Mouse (Mus musculus) T-helper 17 cell (primary cell): ENCODE results near the gene Sord.
"Not testable (repeated sequence)": the region's sequence is repeated elsewhere in the genome, so short reads cannot be mapped to it uniquely, and the experiment has no call there.

Experiments
- in situ Hi-C, 2 experiments: fragments of 300-600 bp; cut with MboI, MseI; formaldehyde crosslinking; loops; 1 replicate in 1 of 2; 2 replicates in 1 of 2; pipeline ENCODE4 v1.15.1; 2025; ENCODE audit warnings: high pct_unique_total_duplicates in 2 of 2

Sord gene

DNA sequence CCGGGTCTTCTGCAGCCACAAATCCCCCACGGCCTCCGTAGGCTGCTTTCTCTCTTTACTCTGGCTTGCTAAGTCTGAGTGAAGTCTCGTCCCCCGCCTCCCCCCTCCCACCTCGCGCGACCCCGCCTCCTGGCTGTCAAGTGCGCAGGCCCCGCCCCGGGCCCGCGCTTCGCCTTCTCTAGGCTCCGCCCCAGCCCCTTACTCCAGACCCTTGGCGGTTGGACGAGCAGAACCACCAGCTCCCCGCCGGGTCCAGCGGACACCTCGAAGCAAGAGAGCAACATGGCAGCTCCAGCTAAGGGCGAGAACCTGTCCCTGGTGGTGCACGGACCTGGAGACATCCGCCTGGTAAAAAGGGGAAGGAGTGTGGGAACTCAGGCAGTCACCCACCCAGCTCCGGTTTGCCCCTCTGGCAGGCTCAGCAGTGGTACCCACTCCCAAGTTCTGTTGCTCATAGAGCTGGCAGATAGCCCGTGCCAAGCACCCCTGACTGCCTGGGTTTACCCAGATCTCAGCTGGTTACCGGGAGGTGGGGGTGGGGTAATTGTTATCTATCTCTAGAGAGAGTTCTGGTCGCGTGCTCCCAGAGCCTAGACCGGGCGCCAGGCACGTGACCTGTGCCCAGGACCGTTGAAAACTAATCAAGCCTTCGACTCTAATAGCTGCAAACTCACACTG, at the start of gene Sord:
Sord (plus strand) TSS at position 139 of the 678 bp plus-strand sequence.
- in situ Hi-C loops, result no loop called here

DNA sequence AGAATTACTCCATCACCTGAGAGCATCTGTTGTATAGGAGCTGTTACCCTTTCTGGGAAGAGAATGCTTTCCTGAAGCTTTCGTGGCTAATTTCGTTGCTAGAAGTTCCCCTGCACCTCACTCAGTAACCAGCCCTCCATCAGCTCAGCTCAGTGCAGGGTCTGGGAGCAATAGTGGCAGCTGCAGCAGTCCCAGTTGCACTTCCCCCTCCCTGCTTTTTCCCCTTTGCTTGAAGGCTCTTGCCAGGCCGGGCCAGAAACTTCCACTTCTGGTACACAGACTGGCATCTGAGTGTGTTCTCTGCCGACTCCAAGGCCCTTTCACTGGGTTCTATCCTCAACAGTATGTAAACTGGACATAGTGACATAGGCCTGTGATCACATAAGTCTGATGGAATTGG, 49.5 kb upstream of the Sord start:
- in situ Hi-C loops, result no loop called here

DNA sequence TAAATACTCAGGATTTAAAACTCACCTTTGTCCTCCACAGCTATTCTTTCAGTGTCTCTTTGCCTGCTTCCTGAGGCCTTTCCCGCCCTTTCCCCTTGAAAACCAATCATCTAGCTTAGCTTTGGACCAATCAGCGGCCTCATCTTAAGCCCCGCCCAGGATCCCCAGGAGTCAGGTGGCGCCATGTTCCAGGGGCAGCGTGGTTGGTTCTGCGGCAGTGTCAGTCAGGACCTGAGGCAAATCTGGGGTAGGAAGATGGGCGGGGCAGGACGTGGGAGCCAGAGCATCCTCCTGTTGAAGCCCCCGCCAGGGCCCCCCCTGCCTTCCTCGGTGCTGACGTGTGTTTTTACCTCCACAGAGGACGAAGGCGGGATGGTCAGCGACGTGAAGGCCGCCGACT, 48.4 kb upstream of the Sord start, which contains the start of the genes Patl2 and Terb2:
Patl2 (minus strand) TSS at position 84 of the 400 bp plus-strand sequence.
Terb2 (plus strand) TSS at position 167 of the 400 bp plus-strand sequence.
- in situ Hi-C loops, result no loop called here

DNA sequence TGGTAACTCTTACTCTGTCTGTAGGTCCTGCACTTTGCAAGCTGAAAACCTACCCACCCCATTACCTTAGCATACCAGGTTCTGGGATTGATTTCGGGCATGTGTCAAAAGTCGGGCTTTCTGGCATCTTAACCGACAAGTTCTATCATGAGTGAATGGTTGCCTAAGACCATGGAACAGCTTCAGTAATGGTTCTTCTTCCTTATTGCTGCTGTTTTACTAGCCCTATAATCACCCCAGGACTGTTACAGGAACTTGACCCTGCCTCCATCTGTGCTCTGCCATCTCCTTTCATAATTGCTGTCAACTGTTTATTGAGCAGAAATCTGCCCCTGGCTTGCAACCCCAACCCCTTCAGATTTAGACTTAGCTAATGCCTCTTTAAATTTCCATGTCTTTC, 47.8 kb upstream of the Sord start:
- in situ Hi-C loops, result no loop called here

DNA sequence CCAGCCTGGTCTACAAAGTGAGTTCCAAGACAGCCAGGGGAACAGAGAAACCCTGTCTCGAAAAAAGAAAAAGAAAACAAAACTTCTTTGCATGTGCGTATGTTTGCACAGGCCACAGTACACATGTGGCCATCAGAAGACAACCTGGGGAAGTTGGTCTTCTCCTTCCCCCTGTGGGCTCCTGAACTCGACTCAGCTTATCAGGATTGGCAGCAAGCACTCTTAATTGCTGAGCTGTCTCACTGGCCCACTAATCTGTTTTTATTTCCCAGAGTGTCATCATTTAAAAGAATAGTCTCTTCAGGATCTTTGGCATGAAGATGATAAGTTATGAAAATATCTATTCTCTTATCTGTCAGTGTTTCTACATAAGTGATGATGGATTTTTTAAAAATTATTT, 42.7 kb upstream of the Sord start:
- in situ Hi-C loops, result no loop called here

DNA sequence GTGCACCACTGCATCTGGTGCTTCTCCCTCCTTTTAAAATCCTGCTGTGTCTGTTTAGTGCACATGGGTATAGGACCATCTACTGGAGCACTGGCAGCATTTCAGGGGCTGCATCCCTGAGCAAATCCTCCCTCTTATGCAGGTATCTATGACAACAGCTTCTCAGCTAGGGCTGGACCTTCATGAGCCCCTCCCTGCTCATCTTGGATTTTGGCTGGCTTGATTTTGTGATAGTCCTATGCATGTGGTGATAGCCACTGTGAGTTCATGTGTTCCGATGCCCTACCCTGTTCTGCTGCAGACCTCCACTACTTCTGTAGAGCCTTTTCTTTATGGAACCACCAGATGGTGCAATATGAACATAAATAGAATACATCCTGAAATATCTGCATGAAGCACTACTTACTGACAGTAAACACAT, 40.0 kb upstream of the Sord start:
- in situ Hi-C loops, result no loop called here

DNA sequence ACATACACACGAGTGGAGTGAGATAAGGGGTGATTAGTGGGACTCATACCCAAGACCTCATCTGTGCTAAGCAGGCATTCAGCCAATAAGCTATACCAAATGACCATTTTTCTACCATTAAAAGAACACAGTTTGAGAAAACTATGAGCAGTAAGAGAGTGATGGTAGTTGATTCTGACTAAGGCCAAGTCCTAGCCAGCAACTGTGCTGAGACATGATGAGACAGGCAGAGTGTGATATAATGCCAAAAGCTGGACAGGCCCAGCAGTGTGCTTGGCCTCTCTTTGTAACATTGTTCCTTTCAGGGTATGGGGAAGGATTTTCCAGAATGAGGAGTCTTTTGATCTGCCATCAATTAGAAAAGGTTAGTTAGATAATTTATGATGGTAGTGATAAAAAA, 33.0 kb upstream of the Sord start:
- in situ Hi-C loops, result no loop called here

DNA sequence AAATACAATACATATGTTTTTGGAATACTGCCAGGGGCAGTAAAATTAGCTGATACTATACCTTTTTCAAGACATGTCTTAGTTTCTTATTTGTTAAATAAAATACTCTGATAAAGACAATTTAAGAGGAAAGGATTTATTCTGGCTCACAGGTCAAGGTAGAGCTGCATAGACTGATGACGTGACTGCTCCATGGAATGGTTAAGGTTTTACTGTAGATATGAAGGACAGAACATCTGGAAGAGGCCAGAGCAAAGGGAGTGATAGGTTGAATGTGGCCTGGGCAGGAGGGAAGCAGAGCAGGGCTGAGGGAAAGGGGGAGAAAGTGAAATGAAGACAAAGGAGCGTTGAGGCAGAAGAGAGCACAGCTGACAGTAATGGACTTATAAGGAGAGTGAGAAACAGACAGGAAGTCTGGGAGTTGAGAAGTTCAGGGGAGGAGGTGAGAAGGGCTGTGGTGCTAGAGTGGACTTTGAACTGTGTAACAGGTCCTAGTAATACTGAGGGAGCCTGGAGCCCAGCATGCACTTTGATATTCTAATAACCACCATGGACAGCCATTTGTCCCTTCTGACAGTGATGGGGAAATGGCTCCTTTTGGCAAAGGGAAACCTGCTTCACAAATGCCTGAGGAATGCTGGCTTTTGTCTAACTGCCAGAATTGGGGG, 28.0 kb upstream of the Sord start:
- in situ Hi-C loops, result no loop called here

DNA sequence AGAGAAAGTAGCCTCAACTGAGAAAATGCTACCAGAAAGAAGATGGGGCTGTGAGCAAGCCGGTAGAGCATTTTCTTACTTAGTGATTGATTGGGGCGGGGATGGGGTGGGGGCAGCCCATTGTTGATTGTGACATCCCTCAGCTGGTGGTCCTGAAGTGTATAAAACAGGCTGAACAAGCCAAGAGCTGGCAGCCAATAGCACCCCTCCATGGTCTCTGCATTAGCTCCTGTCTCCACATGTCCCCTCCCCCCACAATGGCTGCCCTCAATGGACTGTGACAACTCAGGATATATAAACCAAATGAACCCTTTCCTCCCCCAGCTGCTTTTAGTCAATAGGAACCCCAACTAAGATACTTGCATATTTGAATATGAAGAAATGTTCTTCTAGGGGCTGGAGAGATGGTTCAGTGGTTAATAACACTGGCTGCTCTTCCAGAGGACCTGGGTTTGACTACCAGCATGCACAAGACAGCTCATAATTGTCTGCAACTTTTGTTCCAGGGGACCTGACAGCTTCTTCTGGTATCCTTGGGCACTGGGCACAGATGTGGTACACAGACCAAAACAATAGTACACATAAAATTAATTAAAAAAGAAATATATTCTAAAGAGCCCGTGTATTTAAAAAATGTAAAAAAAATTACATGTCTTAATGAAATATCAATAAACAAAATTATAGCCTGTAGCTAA, 23.9 kb upstream of the Sord start:
- in situ Hi-C loops, result loop anchor here in 1 of 2 experiments (5.0 kb wide), 1 partner anchor 37 kb away; no protein-coding TSS in a partner anchor

DNA sequence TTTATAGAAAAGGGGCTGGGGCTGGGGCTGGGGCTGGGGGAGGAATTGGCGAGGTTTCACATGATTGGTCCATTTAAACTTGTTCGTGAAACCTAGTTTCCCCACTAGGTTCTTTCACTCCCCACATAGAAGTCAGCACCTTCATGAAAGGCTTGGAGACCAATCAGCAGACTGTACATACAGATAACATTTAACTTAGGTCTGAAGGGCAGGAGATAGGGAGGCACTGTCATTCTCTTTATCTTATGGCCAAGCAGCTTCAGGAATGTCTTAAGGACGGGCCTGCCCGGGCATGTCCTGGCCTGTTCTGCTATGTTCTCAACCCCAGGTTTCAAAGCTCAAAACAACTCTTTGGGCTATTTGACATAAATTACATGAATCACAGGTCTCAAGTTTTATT, 17.5 kb upstream of the Sord start:
- in situ Hi-C loops, result not testable (repeated sequence)

DNA sequence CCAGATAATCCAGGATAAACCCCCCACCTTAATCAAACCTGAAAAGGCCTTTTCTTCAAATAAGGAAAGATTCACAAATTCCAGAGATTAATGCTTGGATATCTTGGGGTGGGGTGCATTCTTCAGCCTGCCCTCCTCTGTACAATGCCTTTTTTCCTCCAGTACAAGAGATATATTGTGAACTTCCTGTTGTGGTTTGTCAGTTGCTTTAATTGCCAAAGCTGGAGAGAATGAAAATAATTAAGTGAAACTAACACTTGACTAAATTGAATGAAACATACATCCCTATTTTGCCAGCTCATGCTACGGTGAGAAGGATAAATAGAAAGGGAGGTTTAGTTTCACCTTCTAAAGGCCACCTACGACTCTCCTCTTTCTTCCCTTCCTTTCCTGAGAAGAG, 16.3 kb upstream of the Sord start:
- in situ Hi-C loops, result no loop called here

DNA sequence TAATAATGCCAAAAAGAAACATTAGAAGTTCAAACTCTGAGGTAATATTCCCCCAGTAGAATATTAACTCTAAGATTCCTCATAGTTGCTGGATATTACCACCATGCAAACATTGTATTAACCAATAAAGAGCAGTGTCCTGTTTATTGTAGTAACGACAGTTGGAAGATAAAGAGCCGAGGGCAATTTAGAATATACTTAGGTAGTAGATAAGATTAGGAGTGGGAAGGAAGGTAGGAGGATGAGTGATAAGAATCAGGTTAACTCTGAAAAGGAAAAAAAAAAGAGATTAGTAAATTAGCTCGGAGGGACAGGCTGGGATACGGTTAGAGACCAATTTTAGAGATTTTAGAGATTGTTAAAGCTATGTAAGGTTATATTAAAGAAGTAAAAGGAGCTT, 13.2 kb upstream of the Sord start:
- in situ Hi-C loops, result no loop called here

DNA sequence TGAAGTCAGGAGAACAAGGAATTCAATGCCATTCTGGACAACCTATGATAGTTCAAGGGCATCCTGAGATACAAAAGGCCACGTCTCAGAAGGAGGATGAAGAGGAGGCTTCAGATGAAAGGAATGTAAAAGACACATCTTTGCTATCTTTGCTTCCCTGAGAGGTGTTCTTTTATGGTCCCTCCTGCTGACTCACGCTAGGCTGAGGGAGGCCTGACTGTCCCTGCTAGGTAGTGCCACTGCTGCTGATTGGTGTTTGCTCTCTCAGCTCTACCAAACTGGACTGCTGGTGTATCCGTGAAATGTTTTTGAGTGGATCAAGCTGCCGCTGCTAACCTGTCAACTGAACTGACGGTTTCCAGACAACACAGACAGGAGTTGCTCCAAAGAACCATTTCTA, 12.8 kb upstream of the Sord start:
- in situ Hi-C loops, result no loop called here

DNA sequence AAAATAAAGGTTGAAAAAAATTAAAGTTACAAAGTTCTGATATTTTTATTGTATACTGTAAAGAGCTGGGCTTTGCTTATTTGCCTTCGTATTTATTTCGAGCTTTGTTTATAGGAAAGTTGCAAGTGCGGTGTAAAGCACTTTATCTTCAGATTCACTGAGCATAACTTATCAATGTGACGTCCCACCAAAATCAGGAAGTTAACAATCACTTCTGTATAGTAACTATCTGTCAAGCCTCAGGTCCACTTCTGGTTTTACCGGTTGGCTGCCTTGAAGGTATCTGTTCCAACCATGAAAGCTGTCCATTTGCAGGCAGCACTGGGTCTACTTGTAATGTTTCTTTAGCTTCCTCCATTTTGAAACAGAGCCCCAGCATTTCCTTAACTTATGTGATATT, 12.3 kb upstream of the Sord start:
- in situ Hi-C loops, result no loop called here

DNA sequence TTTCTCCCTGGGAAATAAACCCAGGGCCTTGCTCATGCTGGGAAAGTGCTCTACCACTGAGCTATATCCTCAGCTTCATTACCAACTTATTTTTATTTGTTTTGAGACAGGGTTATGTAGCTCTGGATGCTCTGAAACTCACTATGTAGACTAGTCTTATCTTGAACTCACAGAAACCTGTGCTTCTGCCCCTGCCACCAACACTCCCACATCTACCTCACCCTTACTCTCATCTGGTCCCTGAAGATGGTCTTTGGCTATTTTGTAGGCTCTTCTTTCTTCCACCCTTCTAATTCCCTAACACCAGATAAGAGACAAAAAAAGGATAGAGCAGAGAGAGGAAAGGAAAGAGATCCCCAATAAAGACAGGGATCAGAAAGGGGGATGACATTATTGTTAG, 10.9 kb upstream of the Sord start:
- in situ Hi-C loops, result no loop called here

DNA sequence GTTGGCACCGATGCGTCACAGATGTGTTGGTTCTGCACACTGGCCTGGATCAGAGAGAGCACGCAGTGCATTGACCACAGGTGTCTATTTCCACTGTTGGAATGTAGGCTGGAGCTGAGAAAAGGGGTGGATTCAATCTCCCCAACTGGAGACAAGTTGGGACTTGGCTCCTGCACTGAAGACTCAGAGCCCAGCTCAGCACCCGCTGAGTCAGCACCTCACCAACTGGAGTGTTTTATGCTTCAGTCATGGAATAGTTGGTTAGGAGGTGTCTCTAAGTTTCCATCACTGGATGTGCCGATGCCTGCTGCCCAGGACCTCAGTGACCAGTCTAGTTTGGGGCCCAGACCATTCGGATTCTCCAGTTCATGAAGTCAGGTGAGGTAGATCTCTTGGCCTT, 4.2 kb upstream of the Sord start:
- in situ Hi-C loops, result no loop called here

DNA sequence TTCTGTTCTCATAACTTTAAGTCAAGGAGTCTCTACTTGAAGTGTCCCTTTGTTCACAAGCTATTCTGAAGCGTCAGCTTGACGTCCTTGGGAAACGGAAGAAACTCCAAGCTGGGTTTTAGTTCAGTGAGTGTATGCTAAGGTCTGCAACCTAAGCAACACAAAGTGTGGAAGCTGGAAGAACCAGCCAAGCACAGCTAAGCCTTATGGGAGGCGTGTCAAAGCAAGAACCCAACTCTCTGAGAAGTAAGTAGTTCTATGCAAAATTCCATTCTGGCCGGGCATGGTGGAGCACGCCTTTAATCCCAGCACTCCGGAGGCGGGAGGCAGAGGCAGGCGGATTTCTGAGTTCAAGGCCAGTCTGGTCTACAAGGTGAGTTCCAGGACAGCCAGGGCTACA, 2.9 kb upstream of the Sord start:
- in situ Hi-C loops, result no loop called here

DNA sequence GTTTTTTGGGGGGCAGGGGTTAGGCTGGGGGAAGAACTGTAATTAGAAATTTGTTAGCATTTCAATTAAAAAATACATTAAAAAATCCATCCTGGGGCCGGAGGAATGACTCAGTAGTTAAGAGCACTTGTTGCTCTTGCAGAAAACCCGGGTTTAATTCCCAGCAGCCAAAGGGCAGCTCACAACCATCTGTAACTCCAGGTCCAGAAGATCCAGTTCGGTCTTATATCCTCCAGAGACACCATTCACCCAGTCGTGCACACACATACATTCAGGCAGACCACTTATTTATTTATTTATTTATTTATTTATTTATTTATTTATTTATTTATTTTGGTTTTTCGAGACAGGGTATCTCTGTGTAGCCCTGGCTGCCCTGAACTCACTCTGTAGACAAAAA, 1.2 kb upstream of the Sord start:
- in situ Hi-C loops, result no loop called here

DNA sequence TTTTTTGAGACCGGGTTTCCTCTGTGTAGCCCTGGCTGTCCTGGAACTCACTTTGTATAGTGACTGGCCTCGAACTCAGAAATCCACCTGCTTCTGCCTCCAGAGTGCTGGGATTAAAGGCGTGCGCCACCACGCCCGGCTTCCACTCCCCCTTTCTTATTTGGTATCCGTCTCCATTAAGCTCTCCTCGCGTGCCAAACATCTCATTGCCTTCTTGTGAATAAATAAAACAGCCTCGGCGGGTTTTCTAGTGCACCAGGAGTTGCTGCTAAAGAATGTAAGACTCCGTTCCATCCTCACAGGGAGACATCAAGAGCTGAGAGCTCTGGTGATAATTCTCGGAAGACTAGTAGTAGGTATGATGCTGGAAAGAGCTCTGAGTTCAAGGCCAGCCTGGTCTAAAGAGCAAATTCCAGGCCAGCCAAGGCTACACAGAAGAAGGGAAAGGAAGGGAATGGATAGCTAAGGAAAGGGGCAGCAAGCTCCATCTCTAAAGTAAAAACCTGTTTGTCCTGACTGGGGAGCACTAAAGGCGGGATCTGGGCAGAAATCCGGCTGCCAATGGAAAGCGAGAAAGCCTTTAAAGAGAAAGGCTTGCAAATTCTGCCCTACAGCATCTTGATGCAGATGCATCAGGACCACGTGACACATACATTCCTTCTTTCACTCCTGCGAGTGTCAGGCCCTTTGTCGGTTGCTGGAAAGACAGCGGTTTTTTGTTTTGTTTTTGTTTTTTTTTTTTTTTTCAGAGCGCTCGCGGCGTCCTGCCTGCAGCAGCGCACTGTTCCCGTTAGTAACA, 591 bp upstream of the Sord start:
- in situ Hi-C loops, result no loop called here

DNA sequence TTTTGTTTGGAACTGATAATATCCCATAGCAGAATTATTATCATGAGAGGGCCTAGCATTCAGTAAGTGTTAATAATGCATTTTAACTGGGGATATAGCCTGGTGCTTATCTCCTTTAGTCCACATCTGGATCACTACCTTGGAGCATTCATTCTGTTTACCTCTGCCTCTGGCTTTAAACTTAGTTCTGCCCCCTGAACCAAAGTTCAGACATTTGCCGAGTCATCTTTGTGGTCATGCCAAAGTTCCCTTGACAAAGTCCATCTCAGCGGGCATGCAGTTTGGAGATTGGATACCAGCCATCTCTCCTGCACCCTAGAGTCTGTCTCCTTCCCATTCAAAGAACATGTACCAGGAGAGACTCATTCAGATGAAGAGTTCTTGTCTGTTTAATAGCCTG, 876 bp downstream of the Sord start:
- in situ Hi-C loops, result no loop called here

DNA sequence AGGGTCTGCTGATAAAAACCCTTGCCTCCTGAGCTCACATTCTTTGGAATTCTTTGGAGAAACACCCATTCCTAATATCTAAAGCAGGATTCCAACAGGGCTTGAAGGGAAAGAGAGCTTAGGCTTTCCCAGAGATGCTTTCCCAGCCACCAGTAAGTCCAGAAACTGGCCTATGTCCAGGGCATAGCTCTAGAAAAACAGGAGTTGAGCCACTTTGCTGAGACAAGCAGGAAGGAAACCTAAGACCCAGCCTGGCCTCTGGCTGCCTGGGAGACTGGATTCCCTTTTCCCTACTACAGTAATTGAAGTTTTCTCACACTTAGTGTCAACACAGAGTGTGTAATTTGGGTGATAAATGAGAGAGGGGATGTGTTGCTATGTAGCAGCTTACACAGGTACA, 1.8 kb downstream of the Sord start:
- in situ Hi-C loops, result no loop called here

DNA sequence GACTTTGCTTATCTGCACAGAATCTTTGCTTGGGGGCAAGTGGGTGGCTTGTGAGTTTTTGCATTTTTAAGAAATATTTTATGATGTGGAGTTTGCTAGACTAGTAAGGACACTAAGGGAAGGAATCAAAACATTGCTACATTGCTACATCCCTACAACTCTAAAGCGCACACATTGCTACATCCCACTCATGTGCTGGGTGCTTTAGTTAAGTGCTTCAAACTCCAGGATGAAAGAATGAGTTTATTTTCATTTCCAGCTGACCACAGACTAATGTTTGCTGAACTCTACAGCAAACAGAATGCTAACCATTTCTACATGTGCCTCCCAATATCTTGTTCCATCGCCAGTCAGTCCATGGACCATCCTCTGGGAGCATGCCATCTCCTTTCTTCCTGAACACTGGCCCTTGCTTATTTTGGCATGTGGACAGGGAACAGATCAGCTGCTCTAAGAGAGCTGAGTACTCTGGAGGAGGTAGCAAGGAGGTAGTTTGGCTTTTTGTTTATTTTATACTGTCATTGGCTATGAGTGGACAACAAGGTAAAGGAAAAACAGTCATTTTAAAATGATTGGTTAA, 3.4 kb downstream of the Sord start:
- in situ Hi-C loops, result no loop called here
